Mouse (Mus musculus): ENCODE results near the gene Syt7. TPM values are rescaled to one million over a fixed set of nuclear protein-coding genes. Genes with fewer than 3 reads are reported as not detected.

Syt7 gene
- total RNA-seq, 1 experiment from 2014 or later: not detected

DNA sequence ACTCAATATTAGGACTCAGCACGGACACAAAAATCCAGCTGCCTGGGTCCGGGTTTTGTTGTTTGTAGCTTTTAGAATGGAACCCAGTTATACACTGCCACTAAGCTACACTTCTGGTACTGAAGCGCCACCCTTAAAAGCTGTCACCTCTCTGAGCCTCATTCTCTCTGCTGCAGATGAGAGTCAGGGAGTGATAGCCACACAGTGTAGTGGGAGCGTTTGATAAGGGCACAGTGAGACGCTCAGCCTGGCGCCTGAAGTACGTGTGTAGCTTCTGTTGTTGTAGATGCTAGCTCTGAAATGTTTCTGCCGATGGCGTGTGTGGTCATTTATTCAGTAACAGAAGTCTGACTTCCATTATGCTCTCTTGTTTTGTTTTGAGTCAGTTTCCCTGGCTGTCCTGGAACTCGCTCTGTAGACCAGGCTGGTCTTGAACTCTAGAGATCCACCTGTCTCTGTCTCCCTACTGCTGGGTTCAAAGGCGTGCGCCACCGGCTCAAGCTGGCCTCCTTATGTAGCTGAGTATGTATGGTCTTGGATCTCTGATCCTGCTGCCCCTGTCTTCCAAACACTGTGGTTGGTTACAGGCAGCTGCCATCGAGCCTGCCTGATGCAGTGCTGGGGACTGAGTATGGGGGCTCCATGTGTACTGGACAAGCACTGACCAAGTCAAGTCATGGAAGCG, 55.9 kb downstream of the Syt7 start:
- no peak for ATAC-seq (replicated peaks; ENCODE audit: insufficient number of reproducible peaks, low FRiP score, low TSS enrichment, poor library complexity, severe bottlenecking)

DNA sequence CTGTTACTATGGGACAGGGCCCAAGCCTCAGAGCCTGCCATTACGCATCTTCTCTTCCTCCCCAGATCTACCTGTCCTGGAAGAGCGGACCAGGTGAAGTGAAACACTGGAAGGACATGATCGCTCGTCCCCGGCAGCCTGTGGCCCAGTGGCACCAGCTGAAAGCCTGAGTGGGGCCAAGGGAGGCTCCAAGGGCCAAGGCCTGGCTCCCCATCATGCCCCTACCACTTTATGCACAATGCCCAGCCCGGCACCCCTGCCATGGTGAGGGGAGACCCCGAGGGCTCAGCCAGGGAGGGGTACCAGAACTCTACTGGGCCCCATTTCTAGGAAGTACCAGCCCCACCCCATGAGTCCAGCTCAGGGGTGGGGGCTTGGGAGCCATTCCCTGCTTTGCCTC, 59.4 kb downstream of the Syt7 start:
- no peak for ATAC-seq (replicated peaks; ENCODE audit: insufficient number of reproducible peaks, low FRiP score, low TSS enrichment, poor library complexity, severe bottlenecking)

DNA sequence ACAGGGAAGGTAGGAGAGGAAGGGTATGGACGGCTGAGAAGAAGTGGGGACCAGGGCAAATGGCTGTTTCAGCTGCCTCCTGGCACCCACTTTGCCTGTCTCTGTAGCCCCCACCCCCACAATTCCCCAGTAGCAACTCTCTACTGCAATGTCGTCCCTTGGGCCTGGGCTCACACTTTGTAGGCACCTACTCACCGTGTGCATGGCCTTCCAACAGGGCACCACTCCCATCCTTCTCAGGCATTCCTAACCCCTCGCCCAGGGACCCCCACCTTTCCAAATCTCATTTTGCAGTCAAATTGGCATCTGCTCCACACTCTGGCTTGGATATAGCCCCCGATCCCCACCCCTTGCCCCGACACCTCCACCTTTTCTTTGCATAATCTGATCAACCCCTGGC, 60.3 kb downstream of the Syt7 start:
- ATAC-seq (replicated peaks; ENCODE audit: insufficient number of reproducible peaks, low FRiP score, low TSS enrichment, poor library complexity, severe bottlenecking): no peak

DNA sequence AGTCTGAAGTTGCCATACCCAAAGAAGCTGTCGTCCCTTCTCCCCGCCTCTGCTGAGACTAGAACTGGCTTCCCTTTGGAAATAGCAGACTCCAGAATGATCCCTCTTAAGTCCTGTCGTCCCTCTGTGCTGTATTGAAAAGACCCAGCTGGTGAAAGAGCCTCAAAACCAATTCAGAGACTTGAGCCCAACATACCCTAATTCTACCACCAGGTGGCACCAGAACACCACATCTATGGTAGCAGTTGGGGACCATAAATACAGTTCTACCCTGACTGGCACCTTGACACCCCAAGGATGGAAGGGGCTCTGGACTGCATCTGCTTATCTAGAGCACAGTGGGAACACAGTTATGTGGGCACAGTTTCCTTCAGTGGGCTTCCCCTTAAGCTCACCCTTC, 60.8 kb downstream of the Syt7 start:
- 0 out of 2 replicates have a peak, but pooled peaks have one; percentile 49 for ATAC-seq (replicated peaks; ENCODE audit: insufficient number of reproducible peaks, low FRiP score, low TSS enrichment, poor library complexity, severe bottlenecking)

DNA sequence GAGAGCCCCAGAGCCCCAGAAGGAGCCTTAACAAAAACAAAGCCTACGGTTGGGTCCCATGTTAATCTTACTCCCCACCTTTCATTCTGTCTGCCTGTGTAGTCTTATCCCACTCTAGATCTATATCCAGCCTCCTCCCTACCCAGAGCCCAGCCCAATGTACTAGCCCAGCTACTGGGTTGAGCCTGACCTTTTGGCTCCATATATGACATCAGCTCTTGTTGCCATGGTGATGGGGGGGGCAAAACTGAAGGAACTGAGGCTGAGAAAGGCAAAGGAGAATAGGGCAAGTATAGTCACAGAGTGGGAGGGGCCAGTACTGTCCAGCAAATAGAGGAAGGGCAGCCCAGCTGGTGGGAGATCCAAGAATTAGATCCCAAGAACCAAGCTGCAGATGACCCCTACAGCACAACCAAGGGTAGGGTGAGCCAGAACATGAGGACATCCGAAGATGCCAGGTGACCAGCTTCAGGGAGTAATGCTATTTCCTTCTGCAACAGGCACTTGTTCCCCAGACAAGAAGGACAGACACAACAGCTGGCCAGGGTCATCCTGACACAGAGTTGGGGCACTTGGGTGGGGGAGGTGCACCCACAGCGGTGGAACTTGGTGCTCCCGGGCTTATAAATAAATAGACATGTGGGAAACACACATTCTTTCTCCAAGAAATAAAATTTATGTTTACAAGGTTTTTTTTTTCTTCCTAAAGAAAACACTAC, 66.0 kb downstream of the Syt7 start:
- ATAC-seq (replicated peaks; ENCODE audit: insufficient number of reproducible peaks, low FRiP score, low TSS enrichment, poor library complexity, severe bottlenecking): no peak

DNA sequence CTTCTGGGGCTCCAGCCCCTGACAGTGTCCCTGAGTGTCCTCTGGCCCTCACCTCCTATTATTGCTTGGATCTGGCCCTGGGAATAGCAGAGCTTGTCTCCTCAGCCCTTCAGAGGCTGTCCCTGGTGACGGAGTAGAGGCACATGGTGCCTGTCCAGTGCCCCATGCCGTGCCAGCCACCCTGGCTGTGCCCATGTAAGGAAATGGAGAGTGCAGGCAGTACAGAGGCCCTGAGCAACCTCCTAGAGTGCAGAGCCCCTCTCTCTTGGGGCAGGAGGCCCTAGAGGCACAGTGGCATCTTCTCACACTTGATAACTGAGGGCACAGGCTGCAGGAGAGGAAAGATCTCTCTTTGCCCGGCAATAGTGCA, 66.5 kb downstream of the Syt7 start:
- no peak for ATAC-seq (replicated peaks; ENCODE audit: insufficient number of reproducible peaks, low FRiP score, low TSS enrichment, poor library complexity, severe bottlenecking)

DNA sequence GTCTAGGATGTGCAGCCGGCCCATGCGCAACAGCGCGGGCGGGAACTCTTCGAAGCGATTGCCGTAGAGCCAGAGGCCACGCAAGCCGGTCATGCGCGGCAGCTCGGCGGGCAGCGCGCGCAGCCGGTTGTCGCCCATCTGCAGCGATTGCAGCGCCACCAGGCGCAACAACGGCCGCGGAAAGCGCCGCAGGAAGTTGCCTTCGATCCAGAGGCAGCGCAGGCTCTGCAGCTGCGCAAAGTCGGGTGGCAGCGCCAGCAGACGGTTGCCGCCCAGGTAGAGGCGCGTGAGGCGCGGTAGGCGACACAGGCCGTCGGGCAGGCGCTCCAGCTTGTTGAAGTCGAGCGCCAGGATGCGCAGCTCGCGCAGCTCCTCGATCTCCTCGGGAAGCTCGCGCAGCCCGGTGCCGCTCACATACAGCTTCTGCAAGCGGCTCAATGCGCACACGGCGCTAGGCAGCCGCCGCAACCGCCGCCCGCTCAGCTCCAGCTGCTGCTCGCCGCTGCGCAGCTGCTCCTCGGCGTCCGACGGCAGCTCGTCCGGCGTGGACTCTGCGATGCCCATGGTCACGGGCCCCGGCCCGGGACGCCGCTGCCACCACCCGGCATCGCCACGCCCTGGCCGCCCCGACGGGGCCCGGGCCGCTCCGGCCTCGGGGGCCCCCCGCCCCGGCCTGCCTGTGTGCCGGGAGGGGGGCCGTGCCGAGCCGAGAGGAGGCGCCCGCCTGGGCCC, 68.0 kb downstream of the Syt7 start, which contains the start of gene Lrrc10b:
Gene Lrrc10b, minus strand, starts transcription at position 722 of the 732 bp plus-strand sequence.
- ATAC-seq (replicated peaks; ENCODE audit: insufficient number of reproducible peaks, low FRiP score, low TSS enrichment, poor library complexity, severe bottlenecking): no peak

DNA sequence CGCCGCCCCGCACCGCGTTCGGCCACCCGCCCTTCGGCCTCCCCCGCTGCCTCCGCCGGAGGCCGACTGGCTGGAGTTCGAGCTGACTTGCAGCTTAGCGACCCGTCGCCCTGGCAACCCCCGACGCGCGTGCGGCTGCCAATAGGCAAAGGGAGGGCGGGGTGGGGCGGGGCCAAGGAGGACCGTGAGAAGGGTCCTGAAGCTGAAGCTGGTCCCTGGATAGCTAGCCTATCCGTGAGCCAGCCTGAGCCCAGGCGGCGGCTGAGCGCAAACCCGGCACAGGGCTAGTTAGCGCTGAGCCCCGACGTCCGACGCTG, 68.6 kb downstream of the Syt7 start:
- ATAC-seq (replicated peaks; ENCODE audit: insufficient number of reproducible peaks, low FRiP score, low TSS enrichment, poor library complexity, severe bottlenecking): no peak

DNA sequence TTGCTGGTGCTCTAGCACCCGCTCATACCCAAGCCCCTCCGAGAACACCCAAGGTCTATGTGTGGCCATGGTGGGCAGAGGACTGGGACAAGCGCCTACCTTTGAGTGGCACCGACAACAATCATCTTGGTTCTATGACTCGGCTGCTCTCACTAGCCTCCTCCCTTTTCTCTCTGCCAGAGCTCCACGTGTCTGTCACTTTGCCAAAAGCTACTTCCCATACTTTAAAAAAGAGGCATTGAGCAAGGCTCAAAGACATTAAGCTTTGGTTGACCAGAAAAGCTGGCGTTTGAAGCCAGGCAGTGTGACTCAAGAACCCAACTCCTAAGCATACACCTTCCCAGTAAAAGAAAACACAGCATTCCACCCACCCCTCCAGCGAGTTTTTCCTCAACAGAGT, 69.2 kb downstream of the Syt7 start:
- ATAC-seq (replicated peaks; ENCODE audit: insufficient number of reproducible peaks, low FRiP score, low TSS enrichment, poor library complexity, severe bottlenecking): no peak

DNA sequence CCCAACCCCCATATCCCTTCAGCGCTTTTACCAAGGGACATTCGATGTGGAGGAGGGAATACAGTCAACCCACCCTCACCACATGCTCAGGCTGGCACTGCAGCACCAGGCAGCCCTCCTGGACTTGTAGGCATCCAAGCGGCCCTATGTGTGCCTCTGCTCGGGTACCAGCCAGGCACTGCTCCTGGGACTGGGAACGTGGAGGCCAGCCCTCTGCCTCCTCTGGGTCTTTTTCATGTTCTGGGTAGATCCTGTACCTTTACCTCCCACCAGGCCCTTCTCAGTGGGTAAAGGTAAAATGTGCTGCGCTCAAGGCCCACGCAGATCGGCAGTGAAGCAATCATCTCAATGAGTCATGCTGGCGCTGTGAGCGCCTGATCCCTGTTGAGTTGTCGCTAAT, 71.0 kb downstream of the Syt7 start:
- no peak for ATAC-seq (replicated peaks; ENCODE audit: insufficient number of reproducible peaks, low FRiP score, low TSS enrichment, poor library complexity, severe bottlenecking)

DNA sequence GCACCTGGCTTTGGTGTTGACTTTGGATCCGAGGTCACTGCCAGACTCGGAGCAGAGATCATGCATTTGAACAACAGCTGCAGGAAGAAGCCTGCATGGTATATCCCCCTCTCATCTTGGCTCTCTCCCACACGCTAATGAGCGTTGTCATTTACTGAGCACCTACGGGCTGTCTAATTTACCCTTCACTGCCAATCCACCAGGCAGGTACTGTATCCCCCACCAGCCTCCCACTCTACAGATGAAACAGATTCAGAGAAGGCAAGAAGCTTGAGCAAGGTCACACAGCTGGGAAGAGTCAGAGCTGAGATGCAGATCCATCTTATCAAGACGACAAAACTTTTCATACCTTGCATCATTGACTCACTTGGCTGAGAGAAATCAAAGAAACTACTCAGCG, 72.7 kb downstream of the Syt7 start:
- no peak for ATAC-seq (replicated peaks; ENCODE audit: insufficient number of reproducible peaks, low FRiP score, low TSS enrichment, poor library complexity, severe bottlenecking)

DNA sequence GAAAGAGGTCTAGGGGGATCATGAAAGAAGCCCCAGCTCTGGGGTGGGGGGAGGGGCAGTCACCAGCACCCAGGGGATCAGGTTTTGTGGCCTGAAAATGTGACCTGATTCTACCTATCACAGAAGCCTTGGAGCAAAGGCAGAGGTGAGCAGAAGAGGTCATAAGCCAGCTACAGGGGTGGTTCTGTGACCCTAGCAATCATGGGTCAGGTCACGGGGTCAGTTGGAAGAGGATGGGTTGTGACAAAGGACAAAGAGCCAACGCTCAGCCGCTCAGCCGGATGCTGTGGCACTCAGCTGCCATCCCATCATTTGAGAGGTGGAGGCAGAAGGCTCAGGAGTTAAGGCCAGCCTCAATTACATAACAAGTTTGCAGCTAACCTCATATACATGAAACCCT, 75.5 kb downstream of the Syt7 start:
- ATAC-seq (replicated peaks; ENCODE audit: insufficient number of reproducible peaks, low FRiP score, low TSS enrichment, poor library complexity, severe bottlenecking): no peak

DNA sequence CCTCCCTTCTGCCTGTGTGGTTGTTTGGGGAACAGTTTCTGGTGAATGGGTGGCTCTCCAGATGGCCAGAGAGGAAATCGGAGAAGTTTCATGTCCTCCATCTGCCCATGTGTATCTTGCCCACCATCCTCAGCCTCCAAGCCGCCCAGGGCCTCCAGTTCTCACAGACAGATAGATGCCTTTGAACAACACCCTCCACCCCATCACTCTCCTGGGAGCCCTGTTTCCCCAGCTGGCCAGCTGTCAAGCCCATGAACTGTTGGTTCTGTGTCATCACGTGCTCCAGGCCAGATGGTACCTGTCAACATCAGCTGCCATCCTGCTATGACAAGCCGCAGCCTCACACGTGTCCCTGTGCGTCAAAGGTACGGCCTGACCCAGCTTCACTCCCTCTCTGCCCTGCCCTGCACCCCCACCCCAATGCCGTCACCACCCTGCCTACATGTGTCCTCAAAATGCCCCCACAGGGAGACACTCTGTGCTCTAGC, 80.3 kb downstream of the Syt7 start:
- no peak for ATAC-seq (replicated peaks; ENCODE audit: insufficient number of reproducible peaks, low FRiP score, low TSS enrichment, poor library complexity, severe bottlenecking)

DNA sequence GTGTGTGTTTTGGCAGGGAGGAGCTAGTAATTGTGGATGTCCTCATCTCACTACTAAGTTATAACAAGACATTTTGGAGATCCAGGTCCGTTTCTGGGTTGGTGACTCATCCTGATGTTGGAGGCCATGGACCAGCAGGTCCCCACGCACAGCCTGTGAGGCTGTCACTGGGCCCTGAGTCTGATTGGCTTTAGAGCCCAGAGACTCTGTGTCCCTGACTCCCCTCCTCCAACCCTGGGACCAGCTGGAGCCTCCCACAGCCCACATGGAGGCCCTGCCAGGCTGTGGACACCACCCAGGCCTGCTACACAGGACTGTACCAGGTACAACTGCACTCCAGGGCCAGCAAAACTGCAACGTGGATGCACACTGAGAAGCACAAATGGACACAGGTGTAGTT, 84.1 kb downstream of the Syt7 start:
- no peak for ATAC-seq (replicated peaks; ENCODE audit: insufficient number of reproducible peaks, low FRiP score, low TSS enrichment, poor library complexity, severe bottlenecking)

DNA sequence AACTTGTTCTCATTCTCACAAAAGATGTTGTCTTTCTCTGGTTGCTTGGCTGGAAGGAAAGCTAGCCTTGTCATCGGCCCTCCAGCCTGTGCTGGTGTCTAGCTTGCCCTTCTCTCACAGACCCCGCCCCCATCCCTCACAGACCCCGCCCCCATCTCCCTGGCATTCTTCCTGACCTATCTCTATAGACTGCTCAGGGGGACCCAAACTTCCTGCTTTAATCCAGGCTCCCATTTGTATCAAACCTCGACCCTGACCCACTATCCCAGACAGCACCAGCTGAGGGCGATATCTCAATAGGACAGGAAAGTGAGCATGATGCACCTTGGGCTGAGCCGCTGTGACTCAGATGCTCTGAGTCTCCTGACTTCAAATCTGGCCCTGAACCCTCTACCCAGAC, 84.9 kb downstream of the Syt7 start:
- no peak for ATAC-seq (replicated peaks; ENCODE audit: insufficient number of reproducible peaks, low FRiP score, low TSS enrichment, poor library complexity, severe bottlenecking)

DNA sequence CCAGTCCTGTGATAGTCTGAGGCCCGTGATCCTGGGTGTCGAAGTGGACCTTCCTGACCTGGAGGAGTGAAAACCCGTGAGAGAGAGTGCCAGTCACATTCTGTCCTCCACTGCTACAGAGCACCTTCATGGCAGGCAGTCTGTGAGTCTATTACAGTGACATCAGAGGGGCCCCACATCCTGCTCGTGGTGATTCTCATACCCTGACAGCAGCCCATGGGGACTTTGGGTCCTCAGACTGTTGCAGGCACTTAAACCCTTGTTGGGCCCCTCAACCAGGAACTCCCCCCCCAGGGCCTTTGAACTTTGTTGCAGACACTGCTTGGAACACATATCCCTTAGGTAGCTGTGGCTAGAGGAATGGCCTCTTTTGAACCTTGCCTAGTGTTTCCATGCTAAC, 90.7 kb downstream of the Syt7 start:
- ATAC-seq (replicated peaks; ENCODE audit: insufficient number of reproducible peaks, low FRiP score, low TSS enrichment, poor library complexity, severe bottlenecking): no peak

DNA sequence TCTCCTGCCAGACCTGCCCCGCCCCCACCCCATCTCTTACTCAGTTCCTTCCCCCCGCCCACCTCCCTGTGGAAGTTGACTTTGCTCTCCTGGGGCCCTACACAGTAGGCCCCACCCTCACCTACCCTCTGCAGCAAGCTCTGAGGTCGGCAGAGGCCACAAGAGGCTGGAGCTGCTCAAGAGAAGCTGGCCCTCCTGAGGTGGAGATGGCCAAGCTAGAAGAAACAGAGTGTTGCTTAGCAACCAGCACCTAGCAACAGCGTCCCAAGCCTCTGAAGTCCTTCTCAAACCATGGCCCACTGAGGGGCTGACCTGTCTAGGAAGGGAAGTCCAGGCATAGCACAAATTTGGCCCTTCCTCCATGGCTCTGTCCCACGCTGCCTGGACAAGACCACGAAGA, 93.8 kb downstream of the Syt7 start, which contains the start of gene Ppp1r32:
Gene Ppp1r32, minus strand, starts transcription at position 226 of the 400 bp plus-strand sequence.
- no peak for ATAC-seq (replicated peaks; ENCODE audit: insufficient number of reproducible peaks, low FRiP score, low TSS enrichment, poor library complexity, severe bottlenecking)

DNA sequence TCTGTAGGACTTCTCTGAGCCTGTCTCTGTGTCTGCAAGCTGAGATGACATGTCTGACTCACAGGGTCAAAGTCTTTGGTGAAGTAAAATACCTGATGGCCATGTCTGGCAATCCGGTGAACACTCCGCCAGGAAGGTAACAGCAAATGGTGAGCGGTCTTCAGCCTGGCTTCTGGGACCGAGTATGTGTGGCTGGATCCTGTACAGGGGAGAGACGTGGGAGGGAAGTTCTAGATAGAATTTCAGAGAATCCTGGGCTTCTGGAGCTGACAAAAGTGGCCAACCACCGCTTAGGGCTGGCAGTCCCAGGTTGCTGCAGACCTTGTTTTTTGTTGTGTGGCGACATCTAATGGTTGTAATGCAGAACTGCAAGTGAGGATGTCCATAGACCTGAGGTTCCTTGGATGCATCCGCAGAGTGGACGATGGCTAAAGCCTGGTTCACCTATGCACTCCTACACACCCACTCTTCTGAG, 97.4 kb downstream of the Syt7 start:
- peak; percentile 81 for ATAC-seq (replicated peaks; ENCODE audit: insufficient number of reproducible peaks, low FRiP score, low TSS enrichment, poor library complexity, severe bottlenecking)

DNA sequence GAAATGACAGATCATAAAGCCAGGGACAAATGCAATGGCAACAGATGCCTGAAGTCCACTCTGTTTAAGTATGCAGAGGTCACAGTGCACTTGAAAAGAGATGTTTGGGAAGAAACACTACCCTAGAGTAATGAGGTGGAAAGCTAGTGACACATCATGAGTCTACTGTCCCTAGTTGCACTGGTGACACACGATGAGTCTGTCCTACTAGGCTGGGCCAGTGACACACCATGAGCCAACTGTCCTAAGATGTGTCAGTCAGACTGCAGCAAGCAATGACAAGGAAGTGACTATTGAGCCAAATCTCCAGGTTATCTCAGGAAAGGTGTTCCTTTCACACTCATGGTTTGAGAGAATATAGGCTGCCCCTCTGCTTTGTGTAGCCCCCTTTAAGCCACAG, 106.8 kb downstream of the Syt7 start:
- ATAC-seq (replicated peaks; ENCODE audit: insufficient number of reproducible peaks, low FRiP score, low TSS enrichment, poor library complexity, severe bottlenecking): no peak

DNA sequence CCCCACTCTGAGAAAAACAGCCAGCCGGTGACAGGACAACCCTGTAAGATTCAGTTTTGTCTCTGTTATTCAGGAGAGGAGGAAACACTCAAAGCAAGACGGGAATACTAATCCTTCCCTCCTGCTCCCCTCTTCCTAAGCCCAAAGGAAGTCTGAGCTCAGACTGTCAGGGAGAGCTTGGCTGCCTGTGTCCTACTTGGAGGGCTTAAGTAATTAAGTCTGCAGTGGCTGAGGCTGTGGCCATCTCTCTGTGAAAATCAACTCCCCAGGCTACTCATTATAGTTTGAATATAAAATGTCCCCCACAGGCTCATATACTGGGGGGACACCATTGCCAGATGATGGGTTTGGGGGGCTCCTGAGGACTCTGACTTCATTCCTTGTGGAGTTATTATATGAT, 108.1 kb downstream of the Syt7 start:
- no peak for ATAC-seq (replicated peaks; ENCODE audit: insufficient number of reproducible peaks, low FRiP score, low TSS enrichment, poor library complexity, severe bottlenecking)
